Mouse (Mus musculus) kidney, embryonic 14.5 days (tissue): ENCODE data around the gene Klhdc8b. TPM values are rescaled to one million over a fixed set of nuclear protein-coding genes. Genes with fewer than 3 reads are reported as not detected.

Experiments
- ATAC-seq: fragments of 200-750 bp; cut with Nextera tagmentation; 2 replicates; pipeline ENCODE4 v1.8.0; 2017; ENCODE audit warnings: moderate number of reproducible peaks, mild to moderate bottlenecking, moderate TSS enrichment, moderate library complexity; ENCODE audit not compliant: low FRiP score, low TSS enrichment
- H3K27ac ChIP-seq: fragments of 300-500 bp; sonication (generic); 2 replicates; pipeline ENCODE4 v1.5.1; 2014; ENCODE audit warnings: low read depth, mild to moderate bottlenecking, low read length, moderate library complexity, mixed read lengths
- H3K27me3 ChIP-seq: fragments of 300-500 bp; sonication (generic); 2 replicates; pipeline ENCODE4 v1.6.1; 2014; ENCODE audit warnings: mild to moderate bottlenecking, low read length; ENCODE audit not compliant: control insufficient read depth, insufficient read depth
- H3K36me3 ChIP-seq: fragments of 300-500 bp; sonication (generic); 2 replicates; pipeline ENCODE4 v1.6.1; 2014; ENCODE audit warnings: low read length, mixed read lengths; ENCODE audit not compliant: control insufficient read depth, insufficient read depth
- H3K4me1 ChIP-seq: fragments of 300-500 bp; sonication (generic); 2 replicates; pipeline ENCODE4 v1.6.1; 2014; ENCODE audit warnings: low read length, mixed read lengths; ENCODE audit not compliant: control insufficient read depth, insufficient read depth
- H3K4me2 ChIP-seq: fragments of 300-500 bp; sonication (generic); replicated peaks from 2 replicates; pipeline ENCODE4 v1.6.1; 2014; ENCODE audit warnings: low read depth, mild to moderate bottlenecking, low read length
- H3K4me3 ChIP-seq: fragments of 300-500 bp; sonication (generic); 2 replicates; pipeline ENCODE4 v1.5.1; 2014; ENCODE audit warnings: mild to moderate bottlenecking, low read length
- H3K9ac ChIP-seq: fragments of 300-500 bp; sonication (generic); 2 replicates; pipeline ENCODE4 v1.6.1; 2014; ENCODE audit warnings: low read depth, mild to moderate bottlenecking, low read length, moderate library complexity
- H3K9me3 ChIP-seq: fragments of 300-500 bp; sonication (generic); 2 replicates; pipeline ENCODE4 v1.6.1; 2016; ENCODE audit warnings: low read length; ENCODE audit not compliant: control insufficient read depth
- WGBS: fragments of 180-500 bp; shearing (Covaris S2); extraction: QIAGEN DNeasy Blood & Tissue Kit; methylation state at CpG from one replicate; pipeline ENCODE4 v1.1.7; 2014; 5-methylcytosine and 5-hydroxymethylcytosine counted together
- polyA plus RNA-seq: library from polyadenylated mRNA; unstranded; fragments of >200 nt; fragmentation: Nextera tagmentation; extraction: Ambion mirVana; gene quantifications from 2 replicates; pipeline ENCODE4 v1.2.1, GENCODE M21; 2014

Gene Klhdc8b
- polyA plus RNA-seq, 1 experiment from 2014 or later: 21.6 TPM

- no peak overlapping the region for H3K4me3 ChIP-seq
- H3K36me3 ChIP-seq: peaks cover 6% of the 10 kb centered on the region
- no peak overlapping the region for H3K9ac ChIP-seq
- WGBS: 71% methylated on average over 4 of the region's 4 CpGs
- no peaks in the 10 kb centered on the region for H3K9me3 ChIP-seq
- H3K4me2 ChIP-seq: no peak overlapping the region
- peaks cover 20% of the 10 kb centered on the region for H3K4me1 ChIP-seq
- peak; percentile 8; the same call in 1 of the 2 replicates for ATAC-seq
- H3K27ac ChIP-seq: 0 out of 2 replicates have a peak overlapping the region, but pooled peaks have one; percentile 43
- H3K27me3 ChIP-seq: no peaks in the 10 kb centered on the region
Measured at GRCm38 (mm10) chr9:108449860-108450259, 11.5 kb downstream of the Klhdc8b start.

- Histone ChIP-seq H3K9me3 (no peaks in the 10 kb centered on the region), H3K36me3 (peaks cover 6% of the 10 kb centered on the region), H3K27me3 (no peaks in the 10 kb centered on the region), H3K4me2 (no peak overlapping the region), H3K27ac (no peak overlapping the region), H3K9ac (no peak overlapping the region), H3K4me1 (peaks cover 7% of the 10 kb centered on the region), H3K4me3 (no peak overlapping the region)
- ATAC-seq: no peak
- WGBS: 50% methylated on average over 9 of the region's 9 CpGs
Measured at GRCm38 (mm10) chr9:108445125-108445524, 16.3 kb downstream of the Klhdc8b start.

- Histone ChIP-seq H3K9me3 (no peaks in the 10 kb centered on the region), H3K27me3 (no peaks in the 10 kb centered on the region), H3K36me3 (no peaks in the 10 kb centered on the region), H3K4me2 (no peak overlapping the region), H3K27ac (no peak overlapping the region), H3K4me1 (no peaks in the 10 kb centered on the region; the same call in 1 of the 2 replicates), H3K4me3 (no peak overlapping the region), H3K9ac (no peak overlapping the region)
- ATAC-seq: no peak
- 92% methylated on average over 11 of the region's 11 CpGs for WGBS
Measured at GRCm38 (mm10) chr9:108441236-108441919, 20.0 kb downstream of the Klhdc8b start.

GRCm38 (mm10) chr9:108440485-108440884 lies 20.9 kb downstream of the Klhdc8b start:
- Histone ChIP-seq H3K4me1 (no peaks in the 10 kb centered on the region; the same call in 1 of the 2 replicates), H3K4me3 (no peak overlapping the region), H3K36me3 (no peaks in the 10 kb centered on the region), H3K27ac (no peak overlapping the region), H3K9ac (no peak overlapping the region), H3K4me2 (no peak overlapping the region), H3K27me3 (no peaks in the 10 kb centered on the region), H3K9me3 (no peaks in the 10 kb centered on the region)
- no peak for ATAC-seq
- WGBS: 63% methylated on average over 5 of the region's 5 CpGs

GRCm38 (mm10) chr9:108439176-108439575 lies 22.2 kb downstream of the Klhdc8b start:
- Histone ChIP-seq H3K4me3 (no peak overlapping the region), H3K9me3 (no peaks in the 10 kb centered on the region), H3K27me3 (no peaks in the 10 kb centered on the region), H3K36me3 (no peaks in the 10 kb centered on the region), H3K9ac (no peak overlapping the region), H3K27ac (no peak overlapping the region), H3K4me2 (no peak overlapping the region), H3K4me1 (no peaks in the 10 kb centered on the region)
- 78% methylated on average over 6 of the region's 6 CpGs for WGBS
- ATAC-seq: no peak

GRCm38 (mm10) chr9:108436182-108436581 lies 25.2 kb downstream of the Klhdc8b start, which contains the start of gene BC048562:
Gene BC048562, plus strand, starts transcription at chr9:108436482.
- Histone ChIP-seq H3K27me3 (no peaks in the 10 kb centered on the region), H3K4me1 (no peaks in the 10 kb centered on the region), H3K4me2 (no peak within 1 kb of the TSS), H3K36me3 (no peaks in the 10 kb centered on the region), H3K9ac (no peak within 1 kb of the TSS), H3K4me3 (no peak within 1 kb of the TSS), H3K27ac (no peak within 1 kb of the TSS), H3K9me3 (no peaks in the 10 kb centered on the region)
- no peak for ATAC-seq
- WGBS: 75% methylated on average over 3 of the region's 3 CpGs

- Histone ChIP-seq H3K27ac (no peak overlapping the region), H3K9me3 (no peaks in the 10 kb centered on the region), H3K4me3 (peak overlapping the region; percentile 23), H3K9ac (peak overlapping the region; percentile 37; the same call in 1 of the 2 replicates), H3K4me1 (no peaks in the 10 kb centered on the region), H3K36me3 (no peaks in the 10 kb centered on the region), H3K4me2 (peak overlapping the region; percentile 46), H3K27me3 (no peaks in the 10 kb centered on the region)
- WGBS: 50% methylated on average over 32 of the region's 32 CpGs
- ATAC-seq: peak; percentile 77
Measured at GRCm38 (mm10) chr9:108431431-108432067, 29.8 kb downstream of the Klhdc8b start.

GRCm38 (mm10) chr9:108428384-108428783 lies 33.0 kb downstream of the Klhdc8b start, which contains the start of gene Ccdc36:
Gene Ccdc36, minus strand, starts transcription at chr9:108428484.
- H3K27ac ChIP-seq: no peak within 1 kb of the TSS
- no peak within 1 kb of the TSS for H3K4me3 ChIP-seq
- no peak within 1 kb of the TSS for H3K9ac ChIP-seq
- ATAC-seq: no peak
- no peaks in the 10 kb centered on the region for H3K4me1 ChIP-seq
- H3K36me3 ChIP-seq: no peaks in the 10 kb centered on the region
- no peak within 1 kb of the TSS for H3K4me2 ChIP-seq
- no peaks in the 10 kb centered on the region for H3K27me3 ChIP-seq
- H3K9me3 ChIP-seq: no peaks in the 10 kb centered on the region

- WGBS: 84% methylated on average over 1 of the region's 1 CpGs
- no peak overlapping the region for H3K9ac ChIP-seq
- no peak for ATAC-seq
Measured at GRCm38 (mm10) chr9:108412221-108412620, 49.2 kb downstream of the Klhdc8b start.

More at GRCm38 (mm10) chr9:108412221-108412620, 49.2 kb downstream of the Klhdc8b start:
- H3K27ac ChIP-seq: no peak overlapping the region
- H3K4me3 ChIP-seq: no peak overlapping the region
- no peaks in the 10 kb centered on the region for H3K27me3 ChIP-seq
- H3K4me2 ChIP-seq: no peak overlapping the region
- no peaks in the 10 kb centered on the region for H3K4me1 ChIP-seq
- H3K36me3 ChIP-seq: no peaks in the 10 kb centered on the region
- no peaks in the 10 kb centered on the region for H3K9me3 ChIP-seq
